Mouse (Mus musculus) layer of hippocampus, postnatal 25 days (tissue): ENCODE results near the gene Olfr316. TPM values are rescaled to one million over a fixed set of nuclear protein-coding genes. Genes with fewer than 3 reads are reported as not detected.
"Not testable (repeated sequence)": the region's sequence is repeated elsewhere in the genome, so short reads cannot be mapped to it uniquely, and the experiment has no call there.

Experiments used
- DNase-seq, 2 experiments: peaks; one replicate each; pipeline ENCODE4 v3.0.0; 2022; ENCODE audit warnings: mixed read lengths in 2 of 2, low spot score in 1 of 2; ENCODE audit errors: extremely low spot score in 1 of 2
- total RNA-seq, 2 experiments: library from RNA; stranded (reverse); gene quantifications; 2 replicates each; pipeline ENCODE4 v1.2.3; 2021

The Olfr316 gene
- under 1 TPM; 0.31 to 0.34 TPM for total RNA-seq

DNA sequence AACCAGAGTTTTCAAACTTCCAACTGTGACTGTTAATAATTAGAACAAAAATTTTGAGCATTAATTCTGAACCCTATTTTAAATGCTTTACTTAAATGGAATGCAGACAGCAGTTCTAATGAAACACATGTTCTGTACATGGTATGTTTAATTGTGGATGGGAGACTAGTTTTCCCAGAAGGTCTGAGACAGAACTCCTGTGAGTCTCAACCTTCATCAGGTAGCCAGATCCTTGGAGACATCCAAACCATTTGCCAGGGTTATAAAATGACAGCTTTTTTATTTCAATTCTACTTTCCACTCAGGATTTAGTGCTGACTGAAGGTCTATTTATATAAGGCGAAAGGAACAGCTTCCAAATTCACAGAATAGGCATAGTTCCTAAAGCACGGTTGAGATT is at the start of gene Olfr316:
TSS of gene Olfr316 (plus strand) at position 301 of the 400 bp plus-strand sequence.
- no peak for DNase-seq

DNA sequence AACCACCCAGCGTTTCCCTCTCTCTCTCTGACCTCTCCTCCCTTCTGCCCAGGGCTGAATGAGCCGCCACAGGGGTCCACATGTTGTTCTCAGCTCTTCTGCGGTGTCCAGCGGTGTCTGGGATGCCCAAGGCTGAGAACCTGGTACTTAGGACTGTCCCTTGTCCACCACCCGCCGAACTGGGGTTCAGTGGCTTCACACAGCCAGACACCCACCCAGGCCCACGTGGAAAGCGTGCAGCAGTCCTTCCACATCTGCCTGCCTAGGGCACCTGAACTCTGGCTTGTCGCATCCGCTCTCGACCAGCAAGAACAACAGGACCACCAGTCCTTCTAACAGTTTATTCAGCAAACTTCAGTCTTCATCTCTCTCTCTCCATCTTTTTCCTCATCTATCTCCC is 43.4 kb upstream of the Olfr316 start:
- DNase-seq = no peak

GRCm38 (mm10) chr11:58717723-58718122 is 34.8 kb upstream of the Olfr316 start:
- not testable (repeated sequence) for DNase-seq

- no peak for DNase-seq
These were observed 32.8 kb upstream of the Olfr316 start for GRCm38 (mm10) chr11:58719701-58720100.

GRCm38 (mm10) chr11:58723914-58724313 is 28.6 kb upstream of the Olfr316 start, which contains the start of gene Olfr318:
Gene Olfr318, minus strand, starts transcription at chr11:58724014.
- DNase-seq = no peak

DNA sequence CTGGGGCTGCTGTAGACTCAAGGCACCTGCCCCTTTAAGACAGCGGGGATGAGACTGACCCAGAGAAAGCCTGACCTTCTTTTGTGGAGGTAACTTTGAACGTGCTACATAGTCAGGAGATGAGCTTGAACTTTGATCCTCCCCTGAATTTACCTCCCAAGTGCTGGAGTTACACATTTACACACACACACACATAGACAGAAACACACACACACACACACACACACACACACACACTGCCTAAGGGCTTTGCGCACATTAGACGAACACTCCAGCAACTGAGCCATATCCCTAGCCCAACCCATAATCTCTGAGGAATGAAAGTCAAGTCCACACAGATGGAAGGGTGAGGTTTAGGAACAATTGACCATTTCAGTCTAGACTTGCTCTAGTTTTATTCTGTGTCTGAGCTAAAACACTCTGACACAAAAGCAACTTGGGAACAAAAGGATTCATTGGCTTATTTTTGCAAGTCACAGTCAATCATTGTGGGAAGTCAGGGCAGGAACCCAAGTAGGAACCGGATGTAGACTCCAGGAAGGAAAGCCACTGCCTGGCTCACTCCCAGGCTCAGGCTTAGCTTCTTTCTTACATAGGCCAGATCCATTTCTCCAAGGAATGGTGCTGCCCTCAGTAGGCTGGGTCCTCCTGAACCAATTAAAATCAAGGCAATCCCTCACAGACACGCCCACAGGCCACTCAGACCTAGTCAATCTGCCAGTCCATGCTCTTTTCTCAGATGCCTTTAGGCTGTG is 24.5 kb upstream of the Olfr316 start:
- DNase-seq = not testable (repeated sequence)

DNA sequence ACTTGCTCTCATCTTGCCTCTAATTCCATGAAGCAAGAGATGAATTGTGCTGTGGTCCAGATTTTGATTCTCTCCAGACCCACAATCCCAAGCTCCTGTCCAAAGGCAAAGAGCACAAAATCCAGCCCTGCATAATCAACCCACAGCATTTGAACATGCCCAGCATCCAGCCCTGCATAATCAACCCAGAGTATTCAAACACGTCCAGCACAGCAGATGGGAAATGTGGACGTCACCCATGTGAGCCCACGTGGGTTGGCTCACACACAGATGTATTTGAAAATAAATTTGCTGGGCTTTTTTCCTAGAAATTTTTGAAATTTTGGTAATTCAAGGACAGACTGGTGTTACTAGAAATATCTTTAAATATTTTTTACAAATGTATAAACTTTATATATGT is 19.2 kb upstream of the Olfr316 start:
- DNase-seq = peak in 1 of 2 experiments; percentile 20

DNA sequence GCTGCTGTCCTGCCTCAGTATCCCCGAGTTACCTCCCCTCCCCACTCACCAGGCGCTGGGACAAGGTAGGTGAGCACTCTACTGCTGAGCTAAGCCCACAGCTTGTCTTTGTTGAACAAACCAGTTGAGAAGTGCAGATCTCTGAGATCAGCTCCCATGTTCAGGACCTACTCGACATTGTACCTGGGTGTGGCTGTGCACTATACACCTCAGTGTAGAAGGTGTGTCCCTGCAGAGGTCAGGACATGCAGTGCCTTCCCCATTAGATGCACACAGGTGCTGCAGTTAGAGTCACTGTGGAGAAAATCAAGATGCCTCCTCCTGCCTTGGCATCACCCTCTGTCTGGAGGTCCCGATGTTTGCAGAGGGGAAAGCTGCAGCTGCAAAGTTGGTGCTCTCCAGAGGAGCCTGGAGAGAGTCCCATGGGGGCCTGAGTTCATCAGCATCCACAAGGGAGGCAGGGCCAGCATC is 13.7 kb upstream of the Olfr316 start, which contains the start of gene Olfr317:
TSS of gene Olfr317 (minus strand) at position 421 of the 471 bp plus-strand sequence.
- no peak for DNase-seq

DNA sequence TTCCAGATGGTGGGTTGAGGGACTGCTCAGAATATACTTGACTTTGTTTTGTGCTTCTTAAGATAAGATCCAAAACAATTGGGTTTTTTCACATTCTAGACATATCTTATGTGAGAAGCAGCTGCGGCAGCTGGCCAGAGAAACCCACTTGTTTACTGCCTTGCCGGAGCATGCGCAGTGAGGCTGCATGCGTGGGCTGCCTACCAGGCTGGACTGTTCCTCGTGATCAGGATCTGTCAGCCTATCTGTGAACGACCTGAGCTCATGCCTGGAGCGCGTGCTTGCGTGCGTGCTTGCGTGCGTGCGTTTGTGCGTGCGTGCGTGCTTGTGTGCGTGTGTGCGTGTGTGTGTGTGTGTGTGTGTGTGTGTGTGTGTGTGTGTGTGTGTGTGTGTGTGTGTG is 1.4 kb upstream of the Olfr316 start:
- peak in 1 of 2 experiments; percentile 5 for DNase-seq

GRCm38 (mm10) chr11:58772888-58773287 is 20.4 kb downstream of the Olfr316 start, which contains the start of gene Olfr315:
Gene Olfr315, plus strand, starts transcription at chr11:58773188.
- DNase-seq = no peak

GRCm38 (mm10) chr11:58782480-58783089 is 30.1 kb downstream of the Olfr316 start, which contains the start of gene Olfr314:
Gene Olfr314, plus strand, starts transcription at chr11:58782952.
- DNase-seq = no peak

- no peak for DNase-seq
These were observed 31.6 kb downstream of the Olfr316 start for GRCm38 (mm10) chr11:58784182-58784581.

GRCm38 (mm10) chr11:58787651-58788050 is 35.1 kb downstream of the Olfr316 start:
- DNase-seq = no peak

DNA sequence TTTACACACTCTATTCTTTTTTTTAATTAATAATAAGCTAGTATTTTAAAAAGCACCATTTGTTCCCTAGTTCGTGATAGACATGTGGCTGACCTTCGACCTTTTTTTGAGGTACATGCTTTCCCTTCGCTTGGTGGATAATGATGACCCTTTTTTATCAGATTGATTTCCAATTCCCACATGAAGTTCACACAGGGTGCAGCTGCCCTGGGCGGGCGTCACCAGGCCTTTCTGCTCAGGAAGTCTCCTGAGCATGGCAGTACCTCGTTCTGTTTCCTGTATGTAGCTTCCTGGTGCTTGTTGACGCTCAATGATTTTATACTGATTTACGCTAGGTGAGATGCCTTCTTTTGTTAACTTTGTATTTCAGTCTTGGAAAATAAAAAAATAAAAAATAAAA is 35.8 kb downstream of the Olfr316 start:
- no peak for DNase-seq

DNA sequence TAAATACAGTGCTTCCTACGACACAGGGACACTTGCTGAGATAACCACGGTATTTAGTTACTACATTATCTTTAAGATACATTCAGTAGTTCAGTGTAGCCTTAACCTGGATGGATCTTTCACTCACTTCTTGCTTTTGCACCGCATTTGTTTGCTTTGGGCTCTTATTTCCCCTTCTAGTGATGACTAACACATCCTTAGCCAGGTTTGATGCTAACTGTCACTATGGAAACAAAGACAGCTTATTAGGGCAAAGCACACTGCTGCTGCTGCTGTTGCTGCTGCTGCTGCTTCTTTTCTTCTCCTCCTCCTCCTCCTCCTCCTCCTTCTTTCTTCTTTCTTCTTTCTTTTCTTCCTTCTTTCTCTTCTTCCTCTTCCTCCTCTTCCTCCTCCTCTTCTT is 37.0 kb downstream of the Olfr316 start:
- no peak for DNase-seq

- DNase-seq = no peak
These were observed 37.5 kb downstream of the Olfr316 start for GRCm38 (mm10) chr11:58790053-58790452.

GRCm38 (mm10) chr11:58790646-58791045 is 38.1 kb downstream of the Olfr316 start:
- no peak for DNase-seq

GRCm38 (mm10) chr11:58795856-58796255 is 43.3 kb downstream of the Olfr316 start:
- DNase-seq = no peak

DNA sequence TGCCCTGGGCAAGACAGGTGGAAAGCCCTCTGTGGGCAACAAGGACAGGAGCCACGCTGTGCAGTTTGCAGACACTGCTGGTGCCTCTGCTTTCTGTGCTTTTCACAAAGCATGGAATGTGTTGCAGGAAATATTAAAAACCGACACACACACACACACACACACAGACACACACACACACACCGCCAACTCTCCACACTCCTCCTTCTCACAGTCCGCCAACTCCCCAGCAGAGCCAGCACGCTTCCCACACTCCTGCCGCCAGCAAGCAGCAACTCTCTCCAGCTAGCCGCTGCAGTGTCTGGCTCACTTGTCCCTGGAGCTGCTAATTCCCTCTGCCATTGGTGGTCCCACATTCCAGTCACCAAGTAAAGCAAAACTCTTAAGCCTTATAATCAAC is 44.3 kb downstream of the Olfr316 start:
- DNase-seq = peak; percentile 33 to 56

GRCm38 (mm10) chr11:58799747-58800146 is 47.2 kb downstream of the Olfr316 start:
- DNase-seq = no peak

DNA sequence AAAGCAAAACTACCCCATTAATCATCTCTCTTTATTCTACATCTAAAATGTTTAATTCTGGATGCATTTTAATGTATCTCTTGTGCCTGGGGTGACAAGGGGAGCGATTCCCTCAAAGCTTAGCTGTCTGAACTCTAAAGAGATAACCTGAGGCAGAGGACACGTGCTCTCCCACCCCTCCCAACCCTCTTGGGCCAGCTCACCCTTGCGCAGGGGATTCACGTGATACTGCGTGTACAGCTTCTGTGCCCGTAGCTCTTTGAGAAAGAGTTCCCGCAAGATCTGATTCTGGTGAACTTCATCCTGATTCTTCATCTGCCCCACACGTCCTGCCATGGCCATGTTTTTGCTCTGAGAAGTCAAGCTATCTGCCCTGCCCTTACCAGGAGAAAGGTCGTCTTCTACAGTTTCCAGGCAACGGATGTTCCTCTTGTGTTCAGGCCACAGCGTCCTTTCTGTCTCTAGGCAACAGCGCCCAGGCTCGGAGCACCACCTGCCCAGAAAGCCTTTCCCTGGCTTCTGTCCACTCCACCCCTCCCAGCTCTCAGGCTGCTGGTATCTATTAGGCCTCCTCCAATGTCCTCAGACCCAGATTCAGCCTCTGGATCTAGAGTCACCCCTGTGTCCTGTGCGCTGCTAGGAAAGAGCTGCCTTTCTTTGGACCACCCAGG is 49.2 kb downstream of the Olfr316 start, which contains the start of gene Fam183b:
TSS of gene Fam183b (minus strand) at position 403 of the 671 bp plus-strand sequence.
- DNase-seq = peak; percentile 19 to 31
